Mouse (Mus musculus): ENCODE data around the gene Fam120b.

- no peak for TF ChIP-seq CTCF (conservative IDR thresholded peaks at IDR 0.05; ENCODE audit: insufficient read depth, insufficient read length, low read depth, low read length)
- no peak for TF ChIP-seq POLR2A (IDR thresholded peaks at IDR 0.05; ENCODE audit: low read depth, low read length)
These were observed 49.4 kb downstream of the Fam120b start for GRCm38 (mm10) chr17:15445421-15445820.

Measured in kidney, adult 2 months (tissue).